Mouse (Mus musculus): Measurements from ENCODE around the gene Prkca. TPM values are rescaled to one million over a fixed set of nuclear protein-coding genes. Genes with fewer than 3 reads are reported as not detected.
A peak's percentile ranks its signal among the peaks of the same experiment; 100 is the strongest.

Prkca gene
- polyA plus RNA-seq, 1 experiment from 2014 or later = 7.0 TPM

GRCm38 (mm10) chr11:108038989-108039388 lies 304.7 kb downstream of the Prkca start:
- peaks cover 11% of the 10 kb centered on the region for H3K4me1 ChIP-seq (ENCODE audit: insufficient read depth, low read length)
- no peaks in the 10 kb centered on the region for H3K27me3 ChIP-seq (ENCODE audit: insufficient read depth, low read length)
- H3K4me3 ChIP-seq (ENCODE audit: low read length) = no peak overlapping the region
- no peak overlapping the region for H3K27ac ChIP-seq (ENCODE audit: low read length)
- H3K9ac ChIP-seq (replicated peaks; ENCODE audit: low read length) = no peak overlapping the region
- WGBS = 35% methylated on average over 12 of the region's 12 CpGs
- no peak overlapping the region for H3K4me2 ChIP-seq (replicated peaks; ENCODE audit: low read depth, low read length)
- H3K9me3 ChIP-seq (ENCODE audit: low read length) = no peaks in the 10 kb centered on the region
- no peak for ATAC-seq (ENCODE audit: low FRiP score, low TSS enrichment)
- no peaks in the 10 kb centered on the region for H3K36me3 ChIP-seq (ENCODE audit: insufficient read depth, low read length)

GRCm38 (mm10) chr11:108036339-108036738 lies 307.4 kb downstream of the Prkca start:
- Histone ChIP-seq H3K4me3 (ENCODE audit: low read length) (no peak overlapping the region), H3K36me3 (ENCODE audit: insufficient read depth, low read length) (no peaks in the 10 kb centered on the region), H3K4me1 (ENCODE audit: insufficient read depth, low read length) (peaks cover 11% of the 10 kb centered on the region), H3K27ac (ENCODE audit: low read length) (no peak overlapping the region), H3K27me3 (ENCODE audit: insufficient read depth, low read length) (no peaks in the 10 kb centered on the region), H3K9ac (replicated peaks; ENCODE audit: low read length) (no peak overlapping the region), H3K4me2 (replicated peaks; ENCODE audit: low read depth, low read length) (no peak overlapping the region), H3K9me3 (ENCODE audit: low read length) (no peaks in the 10 kb centered on the region)
- ATAC-seq (ENCODE audit: low FRiP score, low TSS enrichment) = no peak
- 89% methylated on average over 10 of the region's 10 CpGs for WGBS

- H3K27me3 ChIP-seq (ENCODE audit: insufficient read depth, low read length) = no peaks in the 10 kb centered on the region
- H3K4me1 ChIP-seq (ENCODE audit: insufficient read depth, low read length) = peaks cover 13% of the 10 kb centered on the region
- no peak for ATAC-seq (ENCODE audit: low FRiP score, low TSS enrichment)
- H3K4me3 ChIP-seq (ENCODE audit: low read length) = no peak overlapping the region
- no peak overlapping the region for H3K4me2 ChIP-seq (replicated peaks; ENCODE audit: low read depth, low read length)
- no peaks in the 10 kb centered on the region for H3K36me3 ChIP-seq (ENCODE audit: insufficient read depth, low read length)
- H3K27ac ChIP-seq (ENCODE audit: low read length) = no peak overlapping the region
- no peak overlapping the region for H3K9ac ChIP-seq (replicated peaks; ENCODE audit: low read length)
- WGBS = 74% methylated on average over 5 of the region's 5 CpGs
- H3K9me3 ChIP-seq (ENCODE audit: low read length) = no peaks in the 10 kb centered on the region
Measured at GRCm38 (mm10) chr11:108035761-108036160, 308.0 kb downstream of the Prkca start.

GRCm38 (mm10) chr11:108034376-108034775 lies 309.4 kb downstream of the Prkca start:
- no peaks in the 10 kb centered on the region for H3K9me3 ChIP-seq (ENCODE audit: low read length)
- no peaks in the 10 kb centered on the region for H3K36me3 ChIP-seq (ENCODE audit: insufficient read depth, low read length)
- peaks cover 13% of the 10 kb centered on the region for H3K4me1 ChIP-seq (ENCODE audit: insufficient read depth, low read length)
- H3K4me2 ChIP-seq (replicated peaks; ENCODE audit: low read depth, low read length) = no peak overlapping the region
- no peaks in the 10 kb centered on the region for H3K27me3 ChIP-seq (ENCODE audit: insufficient read depth, low read length)
- H3K27ac ChIP-seq (ENCODE audit: low read length) = no peak overlapping the region
- no peak for ATAC-seq (ENCODE audit: low FRiP score, low TSS enrichment)
- H3K4me3 ChIP-seq (ENCODE audit: low read length) = no peak overlapping the region
- WGBS = 63% methylated on average over 7 of the region's 7 CpGs
- no peak overlapping the region for H3K9ac ChIP-seq (replicated peaks; ENCODE audit: low read length)

GRCm38 (mm10) chr11:108032568-108032967 lies 311.2 kb downstream of the Prkca start:
- H3K27me3 ChIP-seq (ENCODE audit: insufficient read depth, low read length) = no peaks in the 10 kb centered on the region
- WGBS = 60% methylated on average over 10 of the region's 10 CpGs
- no peak overlapping the region for H3K4me3 ChIP-seq (ENCODE audit: low read length)
- H3K9ac ChIP-seq (replicated peaks; ENCODE audit: low read length) = no peak overlapping the region
- no peaks in the 10 kb centered on the region for H3K9me3 ChIP-seq (ENCODE audit: low read length)
- H3K36me3 ChIP-seq (ENCODE audit: insufficient read depth, low read length) = no peaks in the 10 kb centered on the region
- peaks cover 3% of the 10 kb centered on the region; the same call in 1 of the 2 replicates for H3K4me1 ChIP-seq (ENCODE audit: insufficient read depth, low read length)
- no peak overlapping the region for H3K27ac ChIP-seq (ENCODE audit: low read length)
- ATAC-seq (ENCODE audit: low FRiP score, low TSS enrichment) = no peak
- no peak overlapping the region for H3K4me2 ChIP-seq (replicated peaks; ENCODE audit: low read depth, low read length)

- H3K27me3 ChIP-seq (ENCODE audit: insufficient read depth, low read length) = no peaks in the 10 kb centered on the region
- no peaks in the 10 kb centered on the region for H3K9me3 ChIP-seq (ENCODE audit: low read length)
- H3K36me3 ChIP-seq (ENCODE audit: insufficient read depth, low read length) = no peaks in the 10 kb centered on the region
- peak; percentile 54 for ATAC-seq (ENCODE audit: low FRiP score, low TSS enrichment)
- H3K9ac ChIP-seq (replicated peaks; ENCODE audit: low read length) = no peak overlapping the region
- H3K27ac ChIP-seq (ENCODE audit: low read length) = no peak overlapping the region
- H3K4me1 ChIP-seq (ENCODE audit: insufficient read depth, low read length) = peaks cover 3% of the 10 kb centered on the region; the same call in 1 of the 2 replicates
- H3K4me2 ChIP-seq (replicated peaks; ENCODE audit: low read depth, low read length) = no peak overlapping the region
- 51% methylated on average over 10 of the region's 10 CpGs for WGBS
- no peak overlapping the region for H3K4me3 ChIP-seq (ENCODE audit: low read length)
Measured at GRCm38 (mm10) chr11:108030956-108031604, 312.6 kb downstream of the Prkca start.

- no peak for ATAC-seq (ENCODE audit: low FRiP score, low TSS enrichment)
- Histone ChIP-seq H3K36me3 (ENCODE audit: insufficient read depth, low read length) (no peaks in the 10 kb centered on the region), H3K9ac (replicated peaks; ENCODE audit: low read length) (no peak overlapping the region), H3K27me3 (ENCODE audit: insufficient read depth, low read length) (no peaks in the 10 kb centered on the region), H3K27ac (ENCODE audit: low read length) (no peak overlapping the region), H3K4me1 (ENCODE audit: insufficient read depth, low read length) (peaks cover 3% of the 10 kb centered on the region; the same call in 1 of the 2 replicates), H3K4me3 (ENCODE audit: low read length) (no peak overlapping the region), H3K4me2 (replicated peaks; ENCODE audit: low read depth, low read length) (no peak overlapping the region), H3K9me3 (ENCODE audit: low read length) (no peaks in the 10 kb centered on the region)
- 92% methylated on average over 11 of the region's 11 CpGs for WGBS
Measured at GRCm38 (mm10) chr11:108029321-108029720, 314.4 kb downstream of the Prkca start.

GRCm38 (mm10) chr11:108028398-108028797 lies 315.3 kb downstream of the Prkca start:
- Histone ChIP-seq H3K4me2 (replicated peaks; ENCODE audit: low read depth, low read length) (no peak overlapping the region), H3K27ac (ENCODE audit: low read length) (no peak overlapping the region), H3K4me3 (ENCODE audit: low read length) (no peak overlapping the region), H3K9ac (replicated peaks; ENCODE audit: low read length) (no peak overlapping the region), H3K27me3 (ENCODE audit: insufficient read depth, low read length) (no peaks in the 10 kb centered on the region), H3K36me3 (ENCODE audit: insufficient read depth, low read length) (no peaks in the 10 kb centered on the region), H3K9me3 (ENCODE audit: low read length) (no peaks in the 10 kb centered on the region), H3K4me1 (ENCODE audit: insufficient read depth, low read length) (peaks cover 3% of the 10 kb centered on the region; the same call in 1 of the 2 replicates)
- ATAC-seq (ENCODE audit: low FRiP score, low TSS enrichment) = no peak
- 65% methylated on average over 12 of the region's 12 CpGs for WGBS

- no peaks in the 10 kb centered on the region for H3K36me3 ChIP-seq (ENCODE audit: insufficient read depth, low read length)
- no peaks in the 10 kb centered on the region for H3K9me3 ChIP-seq (ENCODE audit: low read length)
- no peak overlapping the region for H3K27ac ChIP-seq (ENCODE audit: low read length)
- H3K4me2 ChIP-seq (replicated peaks; ENCODE audit: low read depth, low read length) = no peak overlapping the region
- 0 out of 2 replicates have a peak, but pooled peaks have one; percentile 35 for ATAC-seq (ENCODE audit: low FRiP score, low TSS enrichment)
- H3K4me1 ChIP-seq (ENCODE audit: insufficient read depth, low read length) = no peaks in the 10 kb centered on the region
- H3K4me3 ChIP-seq (ENCODE audit: low read length) = no peak overlapping the region
- no peaks in the 10 kb centered on the region for H3K27me3 ChIP-seq (ENCODE audit: insufficient read depth, low read length)
- no peak overlapping the region for H3K9ac ChIP-seq (replicated peaks; ENCODE audit: low read length)
- 60% methylated on average over 7 of the region's 7 CpGs for WGBS
Measured at GRCm38 (mm10) chr11:108025726-108026425, 317.9 kb downstream of the Prkca start.

- 54% methylated on average over 14 of the region's 14 CpGs for WGBS
- Histone ChIP-seq H3K36me3 (ENCODE audit: insufficient read depth, low read length) (no peaks in the 10 kb centered on the region), H3K27me3 (ENCODE audit: insufficient read depth, low read length) (no peaks in the 10 kb centered on the region), H3K4me1 (ENCODE audit: insufficient read depth, low read length) (no peaks in the 10 kb centered on the region), H3K27ac (ENCODE audit: low read length) (no peak overlapping the region), H3K4me3 (ENCODE audit: low read length) (no peak overlapping the region), H3K4me2 (replicated peaks; ENCODE audit: low read depth, low read length) (no peak overlapping the region), H3K9me3 (ENCODE audit: low read length) (no peaks in the 10 kb centered on the region), H3K9ac (replicated peaks; ENCODE audit: low read length) (no peak overlapping the region)
- ATAC-seq (ENCODE audit: low FRiP score, low TSS enrichment) = no peak
Measured at GRCm38 (mm10) chr11:108023188-108023587, 320.5 kb downstream of the Prkca start.

Measured in kidney, embryonic 16.5 days (tissue).